Mouse (Mus musculus) midbrain, postnatal 0 days (tissue): ENCODE results near the gene Greb1. TPM values are rescaled to one million over a fixed set of nuclear protein-coding genes. Genes with fewer than 3 reads are reported as not detected.
A peak's percentile ranks its signal among the peaks of the same experiment; 100 is the strongest.

Source experiments
- ATAC-seq: fragments of 200-750 bp; cut with Nextera tagmentation; 2 replicates; pipeline ENCODE4 v1.8.0; 2017; ENCODE audit warnings: moderate number of reproducible peaks, mild to moderate bottlenecking, moderate TSS enrichment, moderate library complexity; ENCODE audit not compliant: low FRiP score
- DNase-seq: peaks from one replicate; pipeline ENCODE4 v3.0.0-alpha.2; 2015; ENCODE audit warnings: low spot score
- H3K27ac ChIP-seq: fragments of 300-500 bp; sonication (generic); 2 replicates; pipeline ENCODE4 v1.5.1; 2014; ENCODE audit warnings: low read depth, mild to moderate bottlenecking, low read length, mixed read lengths
- H3K27me3 ChIP-seq: fragments of 300-500 bp; sonication (generic); 2 replicates; pipeline ENCODE4 v1.6.1; 2014; ENCODE audit warnings: low read length, control low read depth, mixed read lengths; ENCODE audit not compliant: insufficient read depth
- H3K36me3 ChIP-seq: fragments of 300-500 bp; sonication (generic); 2 replicates; pipeline ENCODE4 v1.6.1; 2014; ENCODE audit warnings: low read length, control low read depth, mixed read lengths; ENCODE audit not compliant: insufficient read depth
- H3K4me1 ChIP-seq: fragments of 300-500 bp; sonication (generic); 2 replicates; pipeline ENCODE4 v1.6.1; 2014; ENCODE audit warnings: mild to moderate bottlenecking, control low read depth, antibody characterized with exemption, low read length, mixed read lengths; ENCODE audit not compliant: insufficient read depth
- H3K4me2 ChIP-seq: fragments of 300-500 bp; sonication (generic); 2 replicates; pipeline ENCODE4 v1.6.1; 2014; ENCODE audit warnings: low read depth, mild to moderate bottlenecking, low read length, mixed read lengths; ENCODE audit not compliant: poor library complexity, severe bottlenecking
- H3K4me3 ChIP-seq: fragments of 300-500 bp; sonication (generic); 2 replicates; pipeline ENCODE4 v1.5.1; 2014; ENCODE audit warnings: low read depth, mild to moderate bottlenecking, low read length, moderate library complexity
- H3K9ac ChIP-seq: fragments of 300-500 bp; sonication (generic); replicated peaks from 2 replicates; pipeline ENCODE4 v1.6.1; 2014; ENCODE audit warnings: mild to moderate bottlenecking, low read length, moderate library complexity, mixed read lengths; ENCODE audit not compliant: poor library complexity, severe bottlenecking
- H3K9me3 ChIP-seq: fragments of 300-500 bp; sonication (generic); 2 replicates; pipeline ENCODE4 v1.6.1; 2016; ENCODE audit warnings: low read length, control low read depth
- CTCF ChIP-seq: IDR thresholded peaks from 2 replicates; pipeline ENCODE4 v1.5.1; 2016; ENCODE audit warnings: antibody characterized with exemption, mild to moderate bottlenecking
- WGBS: fragments of 180-500 bp; shearing (Covaris S2); extraction: QIAGEN DNeasy Blood & Tissue Kit; methylation state at CpG from one replicate; pipeline ENCODE4 v1.1.7; 2014; 5-methylcytosine and 5-hydroxymethylcytosine counted together
- polyA plus RNA-seq: library from polyadenylated mRNA; unstranded; fragments of >200 nt; fragmentation: Nextera tagmentation; extraction: Ambion mirVana; gene quantifications from 2 replicates; pipeline ENCODE4 v1.2.1, GENCODE M21; 2015
- total RNA-seq: library from RNA; depleted of rRNA; stranded (reverse); fragments of >200 nt; gene quantifications from 2 replicates; pipeline ENCODE4 v1.2.3, GENCODE M21; 2014

Greb1 gene
- total and polyA plus RNA-seq, 2 experiments from 2014 or later = 0.39 to 1.3 TPM

- Histone ChIP-seq H3K27ac (no peak overlapping the region), H3K27me3 (no peaks in the 10 kb centered on the region), H3K9me3 (no peaks in the 10 kb centered on the region), H3K36me3 (peaks cover 2% of the 10 kb centered on the region; the same call in 1 of the 2 replicates), H3K9ac (peak overlapping the region; percentile 94), H3K4me3 (peak overlapping the region; percentile 100), H3K4me2 (peak overlapping the region; percentile 89), H3K4me1 (peaks cover 10% of the 10 kb centered on the region; the same call in 1 of the 2 replicates)
- ATAC-seq = peak; percentile 15; the same call in 1 of the 2 replicates
- no peak for TF ChIP-seq CTCF
- 4% methylated on average over 15 of the region's 15 CpGs for WGBS
- no peak for DNase-seq
Measured at GRCm38 (mm10) chr12:16811477-16811876, 10.8 kb upstream of the Greb1 start.

GRCm38 (mm10) chr12:16810525-16811431 lies 10.1 kb upstream of the Greb1 start, which contains the start of gene E2f6:
Gene E2f6, plus strand, starts transcription at chr12:16810963.
- ATAC-seq = peak; percentile 86
- WGBS = 5% methylated on average over 80 of the region's 81 CpGs
- TF ChIP-seq CTCF = no peak

GRCm38 (mm10) chr12:16808045-16808444 lies 7.4 kb upstream of the Greb1 start:
- WGBS = 37% methylated on average over 3 of the region's 3 CpGs
- peaks cover 10% of the 10 kb centered on the region; the same call in 1 of the 2 replicates for H3K4me1 ChIP-seq
- H3K9ac ChIP-seq = no peak overlapping the region
- no peaks in the 10 kb centered on the region for H3K9me3 ChIP-seq
- no peak overlapping the region for H3K4me2 ChIP-seq
- no peak overlapping the region for H3K27ac ChIP-seq
- H3K36me3 ChIP-seq = no peaks in the 10 kb centered on the region
- peak; percentile 84 for TF ChIP-seq CTCF
- H3K27me3 ChIP-seq = no peaks in the 10 kb centered on the region
- ATAC-seq = 0 out of 2 replicates have a peak, but pooled peaks have one; percentile 38
- DNase-seq = peak; percentile 74
- no peak overlapping the region for H3K4me3 ChIP-seq

More at GRCm38 (mm10) chr12:16810525-16811431, 10.1 kb upstream of the Greb1 start, which contains the start of gene E2f6:
- peaks cover 10% of the 10 kb centered on the region; the same call in 1 of the 2 replicates for H3K4me1 ChIP-seq
- H3K9ac ChIP-seq = peak within 1 kb of the TSS; percentile 94
- H3K4me3 ChIP-seq = peak within 1 kb of the TSS; percentile 100
- peak within 1 kb of the TSS; percentile 89 for H3K4me2 ChIP-seq
- H3K36me3 ChIP-seq = no peaks in the 10 kb centered on the region
- no peaks in the 10 kb centered on the region for H3K27me3 ChIP-seq
- H3K9me3 ChIP-seq = no peaks in the 10 kb centered on the region
- H3K27ac ChIP-seq = peak within 1 kb of the TSS; percentile 70; the same call in 1 of the 2 replicates
- peak; percentile 83 for DNase-seq

GRCm38 (mm10) chr12:16805511-16805910 lies 4.8 kb upstream of the Greb1 start:
- H3K9ac ChIP-seq = no peak overlapping the region
- H3K9me3 ChIP-seq = no peaks in the 10 kb centered on the region
- no peak overlapping the region for H3K4me3 ChIP-seq
- no peak overlapping the region for H3K4me2 ChIP-seq
- H3K27ac ChIP-seq = no peak overlapping the region
- 2% methylated on average over 5 of the region's 5 CpGs for WGBS
- peak; percentile 82 for ATAC-seq
- DNase-seq = peak; percentile 95
- H3K4me1 ChIP-seq = no peaks in the 10 kb centered on the region
- H3K27me3 ChIP-seq = no peaks in the 10 kb centered on the region
- TF ChIP-seq CTCF = peak; percentile 98
- no peaks in the 10 kb centered on the region for H3K36me3 ChIP-seq

DNA sequence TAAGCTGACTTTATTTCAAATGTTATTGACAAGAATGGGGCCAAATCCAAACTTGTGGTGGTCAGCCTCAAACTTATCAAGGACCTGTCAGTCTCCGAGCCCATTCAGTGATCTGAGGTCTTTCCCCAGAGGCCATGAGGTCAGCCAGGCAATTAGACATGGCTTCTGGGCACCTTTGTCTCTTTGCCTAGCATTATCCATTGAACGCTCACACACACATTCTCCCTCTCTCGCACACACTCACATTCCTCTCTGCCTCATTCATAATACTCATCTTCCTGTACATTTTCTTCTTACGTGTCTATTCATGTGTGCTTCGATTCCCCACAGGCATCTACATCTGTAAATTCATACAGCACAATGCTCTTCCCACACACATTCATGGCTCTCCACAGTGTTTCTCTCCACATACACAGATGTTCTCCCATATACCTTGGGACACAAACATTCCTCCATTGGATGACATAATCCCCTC lies 3.3 kb upstream of the Greb1 start:
- H3K9ac ChIP-seq = no peak overlapping the region
- no peak for TF ChIP-seq CTCF
- no peaks in the 10 kb centered on the region for H3K27me3 ChIP-seq
- no peak overlapping the region for H3K27ac ChIP-seq
- H3K4me2 ChIP-seq = no peak overlapping the region
- no peaks in the 10 kb centered on the region for H3K36me3 ChIP-seq
- H3K4me1 ChIP-seq = no peaks in the 10 kb centered on the region
- DNase-seq = no peak
- H3K4me3 ChIP-seq = no peak overlapping the region
- H3K9me3 ChIP-seq = no peaks in the 10 kb centered on the region
- ATAC-seq = no peak
- WGBS = 25% methylated on average over 5 of the region's 5 CpGs
